Mouse (Mus musculus) kidney, adult 18-20 months (tissue): Measurements from ENCODE around the gene Gm49336.

Source experiments
- DNase-seq: peaks from one replicate; pipeline ENCODE4 v3.0.0; 2021

The Gm49336 gene

DNA sequence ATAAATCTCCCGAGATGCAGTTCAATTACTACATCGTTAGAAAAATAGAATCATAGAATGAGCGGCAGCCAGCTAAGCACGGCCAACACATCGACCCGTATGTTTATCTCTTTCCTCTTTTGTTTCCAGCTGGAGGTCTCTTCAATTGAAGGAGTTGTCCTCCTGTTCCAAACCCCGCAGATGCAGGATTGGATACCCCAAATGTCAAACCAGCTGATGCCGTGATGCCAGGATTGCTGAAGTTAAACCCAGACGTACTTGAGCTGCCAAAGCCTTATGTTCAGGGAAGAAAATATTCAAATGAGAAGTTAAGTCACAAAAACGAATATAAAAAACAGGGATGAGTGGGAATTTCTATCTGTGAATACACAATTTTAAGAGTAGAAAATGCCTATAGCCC, 31.4 kb downstream of the Gm49336 start:
- DNase-seq, result no peak

DNA sequence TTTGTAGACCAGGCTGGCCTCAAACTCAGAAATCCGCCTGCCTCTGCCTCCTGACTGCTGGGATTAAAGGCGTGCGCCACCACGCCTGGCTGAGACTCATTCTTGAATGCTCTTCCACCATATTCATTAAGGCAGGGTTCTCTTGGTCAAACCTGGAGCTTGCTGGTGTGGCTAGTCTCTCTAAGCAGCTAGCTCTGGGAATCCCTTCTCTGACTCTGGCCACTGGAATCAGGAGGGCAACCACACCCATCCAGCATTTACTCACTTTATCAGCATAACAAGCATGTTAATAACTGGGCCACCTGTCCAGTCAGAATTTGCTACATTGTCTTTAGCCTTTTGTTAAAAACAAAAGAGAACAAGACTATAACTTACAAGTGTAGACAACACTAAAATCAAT, 33.7 kb downstream of the Gm49336 start:
- no peak for DNase-seq

DNA sequence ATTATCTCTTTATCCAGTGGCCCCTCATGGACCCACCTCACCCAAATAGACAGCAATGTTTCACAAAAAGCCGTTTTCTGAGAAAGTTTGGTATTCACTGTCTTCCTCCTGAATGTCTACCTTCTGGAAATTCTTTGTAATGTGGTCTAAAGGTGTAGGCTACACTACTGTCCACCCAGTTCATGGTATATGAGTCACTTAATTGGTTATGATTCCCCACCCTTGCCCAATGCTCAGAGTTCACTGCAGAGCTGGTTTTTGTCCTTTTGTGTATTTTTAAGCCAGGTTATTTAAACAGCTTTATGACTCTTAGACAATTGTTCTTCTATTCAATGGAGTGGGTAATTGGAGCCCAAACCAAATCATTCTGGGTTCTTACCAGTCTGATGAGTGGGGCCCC, 35.2 kb downstream of the Gm49336 start:
- DNase-seq, result no peak

DNA sequence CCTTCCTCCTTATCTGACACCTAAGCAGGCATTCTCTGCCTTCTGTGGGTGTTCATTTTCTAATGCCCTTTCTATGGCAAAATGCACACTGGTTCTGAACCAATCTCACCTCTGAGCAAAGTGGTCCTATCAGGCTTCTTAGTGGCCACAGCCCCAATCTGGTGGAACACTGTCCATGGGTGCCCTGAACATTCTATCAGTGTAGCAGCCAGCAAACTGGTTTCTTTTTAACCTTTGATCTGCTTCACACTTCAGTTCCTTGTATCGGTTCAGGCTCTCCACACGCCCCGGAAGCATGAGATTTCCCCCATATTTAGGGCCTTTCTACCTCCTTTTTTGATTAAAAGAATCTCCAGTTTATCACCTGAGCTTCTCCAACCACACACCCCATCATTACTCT, 36.3 kb downstream of the Gm49336 start:
- no peak for DNase-seq

GRCm38 (mm10) chr14:60214040-60214439, 37.3 kb downstream of the Gm49336 start:
- no peak for DNase-seq

DNA sequence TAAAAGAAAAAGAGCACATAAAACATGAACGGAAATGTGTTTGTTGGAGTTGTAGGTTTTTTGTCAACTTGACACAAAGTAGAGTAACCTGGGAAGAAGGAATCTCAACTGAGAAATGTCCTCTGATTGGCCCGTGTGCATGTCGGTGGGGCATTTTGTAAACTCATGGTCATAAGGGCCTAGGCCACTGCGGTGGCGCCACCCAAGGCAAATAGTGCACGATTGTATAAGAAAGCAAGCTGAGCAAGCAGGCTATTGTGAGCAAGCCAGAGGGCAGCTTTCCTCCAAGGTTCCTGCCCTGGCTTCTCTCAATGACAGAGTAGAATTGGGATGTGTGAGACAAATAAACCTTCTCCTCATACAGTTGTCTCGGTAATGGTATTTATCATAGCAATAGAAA, 42.1 kb downstream of the Gm49336 start:
- no peak for DNase-seq

DNA sequence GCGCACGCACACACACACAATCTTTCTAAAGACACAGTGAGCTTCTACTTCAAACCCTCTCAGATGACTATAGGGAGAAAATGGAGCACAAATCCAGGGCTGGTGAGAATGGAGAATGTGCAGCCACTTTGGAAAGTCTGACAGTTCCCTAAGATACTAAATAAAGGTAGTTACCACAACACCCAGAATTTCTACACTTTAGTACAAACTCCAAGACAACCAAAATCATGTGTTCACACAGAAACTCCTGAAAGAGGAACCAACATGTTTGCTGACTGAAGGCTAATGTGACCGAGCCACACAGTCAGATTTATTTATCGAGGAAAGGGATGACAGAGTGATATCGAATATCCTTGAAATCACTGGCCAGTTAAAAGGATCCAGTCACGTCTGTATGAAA, 46.3 kb downstream of the Gm49336 start:
- no peak for DNase-seq

DNA sequence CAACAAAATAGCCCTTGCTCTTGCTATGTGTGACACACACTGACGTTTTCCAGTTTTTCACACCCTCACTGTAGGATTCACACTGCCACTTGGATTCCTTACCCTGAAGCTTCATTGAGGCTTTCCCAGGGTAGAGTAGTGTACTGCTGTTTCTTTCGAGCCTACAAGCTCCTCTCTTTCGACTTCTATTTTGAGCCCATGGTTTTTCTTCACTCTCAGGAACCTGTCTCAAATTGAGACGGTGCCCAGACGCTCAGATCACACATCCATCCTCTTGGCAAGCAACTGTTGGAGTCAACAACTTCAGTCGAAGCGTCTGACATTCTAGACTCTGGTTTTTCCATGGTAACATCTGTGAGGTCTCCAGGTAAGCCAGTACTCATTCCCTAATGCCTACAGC, 54.4 kb downstream of the Gm49336 start, which contains the start of gene Atp8a2:
TSS of gene Atp8a2 (minus strand) at position 296 of the 400 bp plus-strand sequence.
- no peak for DNase-seq

GRCm38 (mm10) chr14:60195999-60196398, 55.3 kb downstream of the Gm49336 start:
- no peak for DNase-seq

- DNase-seq, result no peak
Observed at GRCm38 (mm10) chr14:60194606-60195005, 56.7 kb downstream of the Gm49336 start.

DNA sequence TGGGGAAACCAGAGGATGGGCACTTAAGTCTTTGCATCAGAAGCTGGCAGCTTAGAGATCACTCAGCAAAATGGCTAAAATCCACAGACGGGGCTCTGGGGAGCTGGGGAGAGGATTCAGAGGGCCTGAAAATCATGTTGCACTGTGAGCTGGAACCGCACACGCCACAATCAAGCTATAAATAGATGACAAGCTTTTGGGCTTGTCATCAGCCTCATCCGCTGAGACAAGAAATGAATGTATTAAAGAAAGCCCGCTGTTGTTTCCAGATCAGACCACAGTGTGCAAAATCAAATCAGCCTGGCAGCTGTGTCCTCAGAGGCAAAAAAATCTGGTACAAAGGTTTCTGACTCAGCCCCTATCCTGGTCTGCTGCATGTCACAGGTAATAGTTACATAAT, 61.5 kb downstream of the Gm49336 start:
- DNase-seq, result no peak

DNA sequence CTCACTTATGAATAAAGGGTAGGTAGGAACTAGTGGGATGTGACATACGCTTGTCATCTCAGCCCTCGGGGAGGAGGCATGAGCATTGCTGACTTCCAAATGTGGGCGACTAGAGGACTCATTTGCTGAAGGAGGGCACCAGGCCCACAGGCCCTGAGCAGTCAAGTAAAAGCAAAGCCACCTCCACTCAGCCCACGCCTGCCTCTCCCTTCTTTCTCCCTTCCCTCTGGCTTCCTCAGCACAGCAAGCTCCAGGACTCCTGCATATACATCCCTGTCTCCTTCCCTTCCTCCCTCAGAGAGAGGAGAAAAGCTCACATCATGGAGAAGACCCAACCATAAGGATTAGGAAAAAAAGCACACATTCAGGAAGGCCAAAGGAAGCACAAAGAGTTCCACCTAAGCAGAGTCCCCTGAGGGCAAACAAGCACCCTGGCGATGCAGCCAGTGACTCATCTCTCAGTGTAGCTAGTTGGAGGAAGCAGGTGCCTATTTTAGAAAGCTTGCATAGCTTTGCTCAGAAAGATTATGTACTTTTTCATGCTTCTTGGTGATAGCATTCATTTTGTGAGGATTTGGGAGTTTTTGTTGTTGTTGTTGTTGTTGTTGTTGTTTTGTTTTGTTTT, 63.0 kb downstream of the Gm49336 start:
- DNase-seq, result no peak

DNA sequence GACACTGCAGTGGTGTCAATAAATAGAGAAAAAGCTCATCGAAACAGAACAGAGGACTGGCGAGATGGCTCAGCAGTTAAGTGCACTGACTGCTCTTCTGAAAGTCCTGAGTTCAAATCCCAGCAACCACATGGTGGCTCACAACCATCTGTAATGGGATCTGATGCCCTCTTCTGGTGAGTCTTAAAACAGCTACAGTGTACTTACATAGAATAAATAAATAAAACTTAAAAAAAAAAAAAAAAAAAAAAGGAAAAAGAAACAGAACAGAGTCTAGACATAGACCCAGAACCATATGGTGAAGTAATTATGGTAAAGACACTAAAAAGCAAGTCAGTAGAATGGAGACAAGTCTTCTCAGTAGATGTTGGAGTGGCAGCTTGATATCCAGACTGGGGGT, 70.0 kb downstream of the Gm49336 start:
- no peak for DNase-seq

- DNase-seq, result no peak
Observed at GRCm38 (mm10) chr14:60178571-60178955, 72.7 kb downstream of the Gm49336 start.

- no peak for DNase-seq
Observed at GRCm38 (mm10) chr14:60177614-60178570, 73.4 kb downstream of the Gm49336 start.

DNA sequence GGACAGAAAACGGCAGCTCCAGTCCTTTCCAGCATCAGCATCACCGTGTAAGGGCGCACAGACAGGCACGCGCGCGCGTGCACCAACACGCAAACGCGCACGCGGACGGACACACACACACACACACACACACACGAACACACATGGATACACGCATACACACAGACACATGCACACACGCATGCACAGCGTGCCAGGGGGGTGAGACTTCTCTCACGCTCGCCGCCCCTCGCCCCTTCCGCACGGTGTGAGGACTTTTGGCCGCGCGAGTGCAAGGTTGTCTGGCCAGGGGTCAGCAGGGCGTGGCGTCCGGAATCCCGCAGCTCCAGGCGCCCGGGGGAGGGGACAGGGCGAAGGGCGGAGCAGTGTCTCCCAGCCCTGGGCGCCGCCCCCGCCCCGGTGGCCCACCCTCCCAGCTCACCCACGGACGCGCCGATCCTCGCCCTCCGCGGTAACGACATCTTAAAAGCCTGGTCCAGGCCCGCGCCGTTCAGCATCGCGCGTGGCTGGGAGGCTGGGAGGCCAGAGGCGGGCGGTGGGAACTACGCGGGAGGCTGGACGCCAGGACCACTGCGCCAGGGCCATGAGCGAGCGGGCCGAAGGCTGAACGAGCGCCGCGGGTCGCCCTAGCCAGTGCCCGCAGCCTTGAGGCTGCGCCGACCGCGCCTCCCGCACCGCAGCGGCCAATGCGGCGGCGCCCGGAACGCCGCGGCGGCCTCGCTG, 74.3 kb downstream of the Gm49336 start:
- DNase-seq, result peak; percentile 35

DNA sequence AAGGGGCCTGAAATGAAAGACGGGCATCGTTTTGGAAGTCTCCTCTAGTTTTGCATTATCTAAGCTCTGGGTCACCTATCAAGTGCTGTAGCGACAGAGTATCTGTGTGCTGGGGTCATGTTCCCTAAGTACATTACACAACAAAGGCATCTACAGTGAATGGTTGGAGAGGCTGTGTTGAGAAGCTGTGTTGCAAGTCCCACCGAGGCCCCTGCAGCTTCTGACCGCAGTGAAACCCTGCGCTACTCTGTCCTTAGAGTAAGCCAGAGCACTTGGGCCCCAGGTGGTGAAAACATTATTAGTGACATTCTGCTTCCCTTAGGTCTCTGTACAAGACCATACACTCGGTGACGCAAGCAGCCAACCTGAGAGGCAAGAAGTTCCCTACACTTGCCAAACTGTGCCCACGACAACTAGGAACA, 74.8 kb downstream of the Gm49336 start:
- DNase-seq, result no peak

DNA sequence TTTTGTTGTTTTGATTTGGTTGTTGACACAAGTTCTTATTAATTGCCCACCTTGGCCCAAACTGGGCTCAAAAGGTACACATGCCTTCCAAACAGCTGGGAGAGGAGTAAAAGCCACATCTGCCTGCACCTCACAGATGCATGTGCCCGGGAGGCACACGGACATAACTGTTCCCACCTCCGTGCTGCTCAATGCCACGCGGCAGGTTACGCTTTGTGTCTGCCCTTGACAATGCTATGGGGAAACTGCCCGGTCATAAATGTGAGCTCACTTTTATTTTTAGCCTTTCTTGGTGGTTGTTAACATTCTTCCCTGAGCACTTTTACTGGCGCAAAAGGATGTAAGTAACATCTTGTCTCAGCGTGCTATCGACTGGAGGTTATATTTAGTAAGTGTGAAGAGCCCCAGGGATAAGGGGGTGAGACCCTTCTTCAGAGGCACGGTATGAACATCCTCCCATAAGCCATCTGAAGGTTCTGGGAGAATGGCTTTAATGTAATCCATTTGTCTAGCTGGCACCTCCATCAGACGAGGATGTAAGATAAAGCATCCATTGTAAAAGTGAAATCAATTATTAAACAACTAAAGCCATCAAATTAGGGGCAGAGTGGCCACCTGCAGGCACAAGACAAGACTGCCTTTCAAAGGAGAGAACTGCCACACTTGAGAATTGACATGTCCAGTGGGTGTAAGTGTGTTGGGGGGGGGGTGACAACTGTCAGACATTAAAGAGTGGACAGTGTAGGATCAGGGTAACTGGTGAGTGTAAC, 78.8 kb downstream of the Gm49336 start:
- DNase-seq, result no peak

GRCm38 (mm10) chr14:60170845-60171610, 80.3 kb downstream of the Gm49336 start:
- no peak for DNase-seq

- no peak for DNase-seq
Observed at GRCm38 (mm10) chr14:60163367-60163766, 87.9 kb downstream of the Gm49336 start.
